8 mouse cellular contexts compared by ENCODE assay signal in the genomic region with DNA sequence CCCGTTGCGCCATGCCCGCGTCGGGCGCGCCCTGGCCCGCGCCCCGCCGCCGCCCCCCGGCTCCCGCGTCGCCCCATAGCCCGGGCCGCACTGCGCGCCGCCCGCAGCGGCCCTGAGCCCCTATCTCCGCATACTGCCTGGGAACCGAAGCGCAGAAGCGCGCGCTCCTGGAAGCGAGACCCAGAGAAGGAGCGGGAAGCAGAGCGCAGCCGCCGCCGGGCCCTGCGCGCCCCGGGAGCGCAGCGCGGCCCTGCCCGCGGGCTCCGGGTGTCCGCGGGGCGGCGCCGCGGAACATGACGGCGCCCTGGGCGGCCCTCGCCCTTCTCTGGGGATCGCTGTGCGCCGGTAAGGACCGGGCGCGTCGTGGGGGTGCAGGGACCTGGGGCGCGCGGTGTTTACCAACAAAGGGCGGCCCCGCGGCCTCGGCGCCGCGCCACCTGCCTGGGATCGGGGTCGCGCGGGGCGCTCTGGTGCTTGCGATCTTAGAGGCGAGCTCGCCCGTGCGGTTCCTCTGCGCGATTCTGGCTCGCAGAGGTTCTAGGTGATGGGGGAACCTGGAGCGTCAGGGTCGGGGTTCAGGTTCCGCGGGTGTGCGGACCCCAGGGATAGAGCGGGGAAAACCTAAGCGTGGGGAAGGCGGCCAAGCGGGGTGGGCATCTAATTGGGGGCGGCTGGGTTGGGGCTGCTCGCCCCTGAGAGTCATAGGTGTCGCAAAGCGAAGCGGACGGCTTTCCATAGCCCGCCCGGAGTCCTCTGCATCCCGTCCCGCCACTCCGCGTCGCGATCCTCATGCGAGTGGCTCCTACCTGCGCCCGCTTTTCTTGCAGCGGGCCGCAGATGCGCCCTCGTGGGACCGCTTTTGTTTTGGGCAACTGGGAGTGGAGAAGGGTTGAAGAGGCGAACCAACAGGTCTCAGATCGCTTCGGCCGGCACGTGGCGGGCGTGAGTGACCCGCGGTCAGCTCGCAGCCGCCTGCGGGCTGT. TPM values are rescaled to one million over a fixed set of nuclear protein-coding genes. Genes with fewer than 3 reads are reported as not detected.
A peak's percentile ranks its signal among the peaks of the same experiment; 100 is the strongest.
DNase-seq lines count a peak whose midpoint lies in the region; ATAC-seq and TF ChIP-seq lines count a peak whose summit lies in the region.

No protein-coding gene starts in this region.

- DNase-seq in CH12.LX (ENCODE audit: extremely low read depth): no peak
- DNase-seq in forebrain, embryonic 10.5 days (ENCODE audit: extremely low spot score, low spot score): peak; percentile 69
- DNase-seq in heart, postnatal 0 days (ENCODE audit: low spot score): peak; percentile 26
- peak; percentile 64 to 76 for DNase-seq in kidney, postnatal 4 days
- peak; percentile 75 for DNase-seq in lung, embryonic 14.5 days
- peak; percentile 42 for DNase-seq in ovary, postnatal 14 days (ENCODE audit: low spot score)
- peak; percentile 42 for DNase-seq in urinary bladder, postnatal 14 days (ENCODE audit: low spot score)

- no peak for TF ChIP-seq POLR2A in CH12.LX (IDR thresholded peaks at IDR 0.05; ENCODE audit: low read depth, low read length)
- TF ChIP-seq POLR2A in bone marrow macrophage, adult 2 months (IDR thresholded peaks at IDR 0.05; ENCODE audit: borderline replicate concordance, low read depth, low read length): no peak

- no peaks in the 10 kb centered on the region for H3K79me2 ChIP-seq in CH12.LX (replicated peaks; ENCODE audit: control insufficient read depth, extremely low read depth, insufficient read depth, poor library complexity, severe bottlenecking)

- no peak overlapping the region for H3K27ac ChIP-seq in CH12.LX (ENCODE audit: insufficient read depth, low read depth)
- H3K27ac ChIP-seq in bone marrow macrophage, adult 2 months (ENCODE audit: insufficient read depth, low read depth, low read length): peak overlapping the region; percentile 85
- H3K27ac ChIP-seq in forebrain, embryonic 10.5 days: peak overlapping the region; percentile 100
- H3K27ac ChIP-seq in heart, postnatal 0 days (ENCODE audit: low read depth): peak overlapping the region; percentile 95
- H3K27ac ChIP-seq in lung, embryonic 14.5 days (ENCODE audit: low read depth): peak overlapping the region; percentile 99

- dilution Hi-C loops in CH12.LX (cut with MboI; ENCODE audit: extremely low pct_ligation_motif_present, extremely low pct_unique_long_range_greater_than_20kb, low sequenced_read_pairs): no loop called here

- under 1% methylated on average over 125 of the region's 127 CpGs for WGBS in forebrain, embryonic 10.5 days
- WGBS in heart, postnatal 0 days: under 1% methylated on average over 94 of the region's 127 CpGs
- WGBS in lung, embryonic 14.5 days: under 1% methylated on average over 123 of the region's 127 CpGs

- peaks cover 62% of the 10 kb centered on the region for H3K27me3 ChIP-seq in CH12.LX (replicated peaks)
- no peaks in the 10 kb centered on the region for H3K27me3 ChIP-seq in forebrain, embryonic 10.5 days (ENCODE audit: poor library complexity, severe bottlenecking)
- no peaks in the 10 kb centered on the region for H3K27me3 ChIP-seq in heart, postnatal 0 days (ENCODE audit: control insufficient read depth, insufficient read depth, low read length)
- H3K27me3 ChIP-seq in lung, embryonic 14.5 days (ENCODE audit: insufficient read depth, low read length): no peaks in the 10 kb centered on the region

- in situ Hi-C loops in CH12.LX (cut with MboI; ENCODE audit: low pct_ligation_motif_present, low pct_unique_long_range_greater_than_20kb, low sequenced_read_pairs): no loop called here

- TF ChIP-seq CTCF in CH12.LX (conservative IDR thresholded peaks at IDR 0.05 in 1 of 2, IDR thresholded peaks at IDR 0.05 in 1 of 2; ENCODE audit: low read depth in 2 of 2, low read length in 2 of 2): no peak
- TF ChIP-seq CTCF in bone marrow macrophage, adult 2 months (IDR thresholded peaks at IDR 0.05; ENCODE audit: low read depth, low read length): no peak
- TF ChIP-seq CTCF in heart, postnatal 0 days (IDR thresholded peaks at IDR 0.05; ENCODE audit: low read depth): no peak
- no peak for TF ChIP-seq CTCF in lung, embryonic 14.5 days (IDR thresholded peaks at IDR 0.05; ENCODE audit: low read depth)

- peak; percentile 57 for ATAC-seq in heart, postnatal 0 days (ENCODE audit: insufficient read depth, low read depth)
- no peak for ATAC-seq in lung, embryonic 14.5 days (ENCODE audit: insufficient read depth)

- no peak for TF ChIP-seq EP300 in CH12.LX (IDR thresholded peaks at IDR 0.05; ENCODE audit: low read length)
- no peak for TF ChIP-seq EP300 in heart, postnatal 0 days (IDR thresholded peaks at IDR 0.05; ENCODE audit: low read depth)

- peak overlapping the region; percentile 73 for H3K9ac ChIP-seq in CH12.LX (ENCODE audit: insufficient read depth, low read depth)
- peak overlapping the region; percentile 91 for H3K9ac ChIP-seq in heart, postnatal 0 days (replicated peaks; ENCODE audit: low read depth, low read length)
- H3K9ac ChIP-seq in lung, embryonic 14.5 days: peak overlapping the region; percentile 98

- peak overlapping the region; percentile 54 for H3K4me2 ChIP-seq in CH12.LX (ENCODE audit: insufficient read depth, low read depth, poor library complexity, severe bottlenecking)
- peak overlapping the region; percentile 97 for H3K4me2 ChIP-seq in heart, postnatal 0 days (ENCODE audit: low read depth, low read length)
- peak overlapping the region; percentile 99 for H3K4me2 ChIP-seq in lung, embryonic 14.5 days

- no peaks in the 10 kb centered on the region for H3K36me3 ChIP-seq in CH12.LX (replicated peaks in 1 of 2; ENCODE audit: control insufficient read depth in 1 of 2, insufficient read depth in 1 of 2, low read length in 1 of 2)
- peaks cover 30% of the 10 kb centered on the region for H3K36me3 ChIP-seq in forebrain, embryonic 10.5 days (replicated peaks)
- no peaks in the 10 kb centered on the region for H3K36me3 ChIP-seq in heart, postnatal 0 days (replicated peaks; ENCODE audit: control insufficient read depth, insufficient read depth, low read length)
- no peaks in the 10 kb centered on the region for H3K36me3 ChIP-seq in lung, embryonic 14.5 days (ENCODE audit: insufficient read depth)

- peak overlapping the region; percentile 35 to 84 (median 65) for H3K4me3 ChIP-seq in CH12.LX (replicated peaks in 1 of 3; ENCODE audit: low read depth in 2 of 3, low read length in 2 of 3, poor library complexity in 1 of 3)
- peak overlapping the region; percentile 91 for H3K4me3 ChIP-seq in bone marrow macrophage, adult 2 months (ENCODE audit: insufficient read depth, low read length)
- H3K4me3 ChIP-seq in forebrain, embryonic 10.5 days: peak overlapping the region; percentile 69
- H3K4me3 ChIP-seq in heart, postnatal 0 days (ENCODE audit: low read depth, low read length): peak overlapping the region; percentile 83
- H3K4me3 ChIP-seq in lung, embryonic 14.5 days (ENCODE audit: low read depth, low read length): peak overlapping the region; percentile 90

- no peak for TF ChIP-seq RAD21 in CH12.LX (IDR thresholded peaks at IDR 0.05; ENCODE audit: low read depth, low read length)

- peaks cover 0 to 29% of the 10 kb centered on the region in 2 experiments; a peak in 2 of 4 replicates for H3K4me1 ChIP-seq in CH12.LX (ENCODE audit: control insufficient read depth in 1 of 2, insufficient read depth in 2 of 2)
- H3K4me1 ChIP-seq in bone marrow macrophage, adult 2 months (ENCODE audit: control insufficient read depth, insufficient read depth, low read length): peaks cover 8% of the 10 kb centered on the region
- peaks cover 41% of the 10 kb centered on the region for H3K4me1 ChIP-seq in forebrain, embryonic 10.5 days
- H3K4me1 ChIP-seq in heart, postnatal 0 days (ENCODE audit: control insufficient read depth, insufficient read depth): peaks cover 9% of the 10 kb centered on the region; the same call in 1 of the 2 replicates
- peaks cover 5% of the 10 kb centered on the region; the same call in 1 of the 2 replicates for H3K4me1 ChIP-seq in lung, embryonic 14.5 days (ENCODE audit: insufficient read depth)

- H3K9me3 ChIP-seq in CH12.LX (replicated peaks; ENCODE audit: low read length): peaks cover 3% of the 10 kb centered on the region
- H3K9me3 ChIP-seq in forebrain, embryonic 10.5 days: no peaks in the 10 kb centered on the region; the same call in 1 of the 2 replicates
- H3K9me3 ChIP-seq in heart, postnatal 0 days (replicated peaks; ENCODE audit: control insufficient read depth, low read length): no peaks in the 10 kb centered on the region
- no peaks in the 10 kb centered on the region for H3K9me3 ChIP-seq in lung, embryonic 14.5 days (ENCODE audit: low read depth, low read length)

RNA-seq across cellular contexts. Expression of a gene that starts 0.6 kb away (rescaled TPM):
- total RNA-seq in CH12.LX (2012; rRNA removed) (1.0 and 1.5 TPM in 2 replicates), CH12.LX (2014; rRNA removed) (0.30 and 0.39 TPM in 2 replicates)
- polyA plus RNA-seq in CH12.LX (2012; ENCODE audit: insufficient read length, low read depth): 0.44 and 0.66 TPM in 2 replicates
- polyA plus RNA-seq in bone marrow macrophage, adult 2 months (2012; ENCODE audit: insufficient read depth, insufficient read length, missing spikeins): 5.1 and 5.8 TPM in 2 replicates
- polyA plus RNA-seq in forebrain, embryonic 10.5 days (2016; fragmentation: Nextera tagmentation; extraction: Ambion mirVana): 66.0 and 70.6 TPM in 2 replicates
- 4.3 and 6.6 TPM in 2 replicates for total RNA-seq in heart, postnatal 0 days (2014; rRNA removed; ENCODE audit: low replicate concordance)
- 6.6 and 6.8 TPM in 2 replicates for polyA plus RNA-seq in heart, postnatal 0 days (2015; fragmentation: Nextera tagmentation; extraction: Ambion mirVana)
- polyA plus RNA-seq in lung, embryonic 14.5 days (2014; fragmentation: Nextera tagmentation; extraction: Ambion mirVana): 22.7 and 28.2 TPM in 2 replicates

RNA-seq across cellular contexts. Expression of a gene that starts 37.2 kb away (rescaled TPM):
- total RNA-seq in CH12.LX (2012; rRNA removed): not detected in 2 replicates
- not detected in 2 replicates for total RNA-seq in CH12.LX (2014; rRNA removed)
- not detected in 2 replicates for polyA plus RNA-seq in CH12.LX (2012; ENCODE audit: insufficient read length, low read depth)
- polyA plus RNA-seq in bone marrow macrophage, adult 2 months (2012; ENCODE audit: insufficient read depth, insufficient read length, missing spikeins): not detected in 2 replicates
- not detected in 2 replicates for polyA plus RNA-seq in forebrain, embryonic 10.5 days (2016; fragmentation: Nextera tagmentation; extraction: Ambion mirVana)
- total RNA-seq in heart, postnatal 0 days (2014; rRNA removed; ENCODE audit: low replicate concordance): 0.19 TPM in 1 of 2 replicates, not detected in the other
- 0.08 and 0.11 TPM in 2 replicates for polyA plus RNA-seq in heart, postnatal 0 days (2015; fragmentation: Nextera tagmentation; extraction: Ambion mirVana)
- polyA plus RNA-seq in lung, embryonic 14.5 days (2014; fragmentation: Nextera tagmentation; extraction: Ambion mirVana): 0.35 TPM in 1 of 2 replicates, not detected in the other

RNA-seq across cellular contexts. Expression of a gene that starts 42.2 kb away (rescaled TPM):
- total RNA-seq in CH12.LX (2012; rRNA removed) (6.6 and 8.1 TPM in 2 replicates), CH12.LX (2014; rRNA removed) (8.2 and 8.8 TPM in 2 replicates)
- polyA plus RNA-seq in CH12.LX (2012; ENCODE audit: insufficient read length, low read depth): 7.1 and 7.3 TPM in 2 replicates
- polyA plus RNA-seq in bone marrow macrophage, adult 2 months (2012; ENCODE audit: insufficient read depth, insufficient read length, missing spikeins): 4.6 and 5.7 TPM in 2 replicates
- polyA plus RNA-seq in forebrain, embryonic 10.5 days (2016; fragmentation: Nextera tagmentation; extraction: Ambion mirVana): 36.5 and 37.8 TPM in 2 replicates
- total RNA-seq in heart, postnatal 0 days (2014; rRNA removed; ENCODE audit: low replicate concordance): 1.4 and 3.0 TPM in 2 replicates
- 4.2 and 4.8 TPM in 2 replicates for polyA plus RNA-seq in heart, postnatal 0 days (2015; fragmentation: Nextera tagmentation; extraction: Ambion mirVana)
- 32.1 and 33.7 TPM in 2 replicates for polyA plus RNA-seq in lung, embryonic 14.5 days (2014; fragmentation: Nextera tagmentation; extraction: Ambion mirVana)

RNA-seq across cellular contexts. Expression of a gene that starts 45.4 kb away (rescaled TPM):
- total RNA-seq in CH12.LX (2012; rRNA removed) (4.8 and 5.9 TPM in 2 replicates), CH12.LX (2014; rRNA removed) (1.8 and 2.5 TPM in 2 replicates)
- 6.4 and 7.1 TPM in 2 replicates for polyA plus RNA-seq in CH12.LX (2012; ENCODE audit: insufficient read length, low read depth)
- 5.5 and 6.1 TPM in 2 replicates for polyA plus RNA-seq in bone marrow macrophage, adult 2 months (2012; ENCODE audit: insufficient read depth, insufficient read length, missing spikeins)
- polyA plus RNA-seq in forebrain, embryonic 10.5 days (2016; fragmentation: Nextera tagmentation; extraction: Ambion mirVana): 12.6 and 12.9 TPM in 2 replicates
- total RNA-seq in heart, postnatal 0 days (2014; rRNA removed; ENCODE audit: low replicate concordance): 0.04 and 0.12 TPM in 2 replicates
- 0.26 and 0.46 TPM in 2 replicates for polyA plus RNA-seq in heart, postnatal 0 days (2015; fragmentation: Nextera tagmentation; extraction: Ambion mirVana)
- 5.7 and 7.9 TPM in 2 replicates for polyA plus RNA-seq in lung, embryonic 14.5 days (2014; fragmentation: Nextera tagmentation; extraction: Ambion mirVana)
